Mouse (Mus musculus) c-Kit-positive CD71-negative TER-119-negative erythroid progenitor cells, embryonic 14.5 days (primary cell): ENCODE results near the gene Fmnl1.
A peak's percentile ranks its signal among the peaks of the same experiment; 100 is the strongest.

ENCODE experiments used
- DNase-seq: peaks from one replicate; pipeline ENCODE4 v3.0.0-alpha.2; 2013; ENCODE audit warnings: low read depth

Fmnl1 gene

DNA sequence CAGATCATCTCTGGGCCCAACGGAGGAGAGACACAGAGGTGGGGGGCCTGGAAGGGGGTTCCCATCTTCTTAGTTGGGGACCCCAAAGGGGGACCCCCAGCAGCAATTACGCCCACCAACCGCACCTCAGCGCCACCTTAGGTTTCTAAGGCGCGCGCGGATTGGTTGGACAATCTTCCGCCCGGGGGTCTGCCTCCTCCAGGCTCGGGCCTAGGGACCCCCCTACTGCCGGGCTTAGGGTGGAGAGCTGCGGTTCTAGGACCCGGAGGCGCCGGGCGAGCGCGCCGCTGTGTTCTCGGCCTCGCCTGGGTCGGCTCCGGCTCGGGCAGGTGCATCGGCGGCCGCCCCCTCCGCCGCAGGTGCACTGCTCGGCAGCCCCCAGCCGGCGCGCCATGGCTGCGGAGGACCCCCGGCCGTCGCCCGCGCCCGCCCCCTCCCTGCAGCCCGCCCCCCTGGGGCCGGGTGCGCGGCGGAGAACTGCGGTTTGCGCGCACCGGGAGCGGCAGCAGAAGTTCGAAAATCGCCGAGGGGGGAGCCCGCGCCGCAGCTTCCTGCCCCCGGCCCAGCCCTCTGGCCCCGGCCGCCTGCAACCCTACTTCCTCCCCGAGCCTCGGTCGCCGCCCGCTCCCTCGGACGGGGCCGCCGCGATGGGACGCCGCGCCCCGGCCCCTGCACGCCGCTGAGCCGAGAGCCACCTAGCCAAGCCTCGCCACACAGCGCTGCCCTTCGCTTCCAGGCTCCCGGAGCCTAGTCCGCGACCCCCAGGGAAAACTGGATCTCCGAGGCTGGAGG is at the start of gene Fmnl1:
Gene Fmnl1 (plus strand): TSS at position 614 of the 792 bp plus-strand sequence.
- DNase-seq, result no peak

DNA sequence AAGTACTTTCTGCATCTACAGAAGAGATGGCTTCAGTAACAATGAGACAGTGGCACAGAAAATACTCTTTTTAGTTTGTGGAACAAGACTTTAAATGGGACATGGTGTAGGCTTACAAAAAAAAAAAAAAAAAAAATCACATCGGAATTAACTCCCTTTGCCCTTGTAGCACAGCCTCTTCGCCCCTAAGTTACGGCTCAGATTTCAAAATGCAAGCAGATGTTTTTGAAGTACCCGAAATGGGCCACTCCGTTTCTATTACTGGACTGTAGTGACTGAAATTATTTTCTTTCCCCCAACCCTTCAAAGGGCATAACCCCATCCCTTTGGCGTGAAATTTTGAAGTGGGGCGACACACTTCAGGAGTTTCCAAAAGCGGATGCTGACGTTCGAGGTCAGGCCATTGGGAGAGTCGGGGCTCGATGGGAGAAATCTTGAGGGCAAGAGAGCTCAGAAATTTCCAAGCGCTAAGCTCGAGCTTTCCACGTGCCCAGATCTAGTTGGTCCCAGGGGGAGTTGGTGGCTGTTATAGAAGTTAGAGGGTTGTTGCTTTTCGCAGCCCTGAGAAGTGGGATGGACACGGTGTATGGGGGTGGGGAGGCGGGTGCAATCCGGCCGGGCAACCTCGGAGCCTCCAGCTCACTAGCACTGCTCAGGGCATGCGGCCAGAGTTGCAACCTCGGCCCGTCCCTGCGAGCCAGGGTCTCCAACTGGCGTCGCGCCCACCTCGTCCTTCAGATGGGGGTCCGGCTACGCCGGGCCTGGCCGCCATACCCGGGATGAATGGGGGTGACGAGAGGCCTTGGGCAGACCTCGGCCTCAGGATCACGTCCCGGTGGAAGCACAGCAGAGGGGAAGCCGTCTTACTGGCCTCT is 39.0 kb upstream of the Fmnl1 start, which contains the start of gene Hexim2:
Gene Hexim2 (plus strand): TSS at position 729 of the 875 bp plus-strand sequence.
- no peak for DNase-seq

DNA sequence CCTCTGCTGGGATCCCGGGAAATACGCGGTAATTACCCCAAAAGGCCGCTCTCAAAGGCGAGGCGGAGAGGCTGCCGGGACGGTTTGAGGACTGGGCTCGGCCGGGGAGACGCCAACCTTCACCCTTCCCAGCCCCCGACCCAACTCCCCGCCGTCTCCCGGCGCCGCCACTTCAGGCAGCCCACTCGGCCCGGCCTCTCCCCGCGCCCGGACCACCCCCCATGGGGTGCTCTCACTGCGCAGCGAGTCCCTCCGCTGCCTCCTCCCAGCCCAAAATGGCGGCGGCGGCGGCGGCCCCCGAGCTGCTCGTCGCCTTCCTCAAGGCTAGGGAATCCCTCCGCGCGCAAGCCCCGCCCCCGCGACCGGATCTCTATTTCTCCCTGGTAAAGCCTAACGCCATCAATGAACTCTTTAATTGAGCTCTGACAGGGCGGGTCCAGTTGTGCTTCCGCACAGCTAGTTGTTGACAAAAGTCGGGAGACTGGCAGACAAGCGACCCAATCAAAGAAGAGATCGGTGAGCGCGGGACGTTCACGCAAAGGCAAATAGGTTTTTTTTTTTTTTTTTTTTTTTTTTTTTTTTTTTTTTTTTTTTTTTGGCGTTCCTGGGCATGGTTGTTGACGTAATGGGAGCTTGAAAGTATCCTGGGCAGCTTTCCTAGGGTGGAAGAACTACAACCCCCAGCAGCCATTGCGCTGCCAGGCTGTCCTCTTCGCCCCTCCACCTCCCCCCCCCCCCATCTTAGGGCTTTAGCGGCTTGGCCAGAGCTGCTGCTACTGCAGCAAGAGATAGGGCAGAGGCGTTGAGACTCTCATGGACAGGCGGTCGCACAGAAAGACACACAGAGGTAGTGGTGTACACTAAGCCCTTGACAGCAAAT is 38.1 kb upstream of the Fmnl1 start:
- DNase-seq, result peak; percentile 99

DNA sequence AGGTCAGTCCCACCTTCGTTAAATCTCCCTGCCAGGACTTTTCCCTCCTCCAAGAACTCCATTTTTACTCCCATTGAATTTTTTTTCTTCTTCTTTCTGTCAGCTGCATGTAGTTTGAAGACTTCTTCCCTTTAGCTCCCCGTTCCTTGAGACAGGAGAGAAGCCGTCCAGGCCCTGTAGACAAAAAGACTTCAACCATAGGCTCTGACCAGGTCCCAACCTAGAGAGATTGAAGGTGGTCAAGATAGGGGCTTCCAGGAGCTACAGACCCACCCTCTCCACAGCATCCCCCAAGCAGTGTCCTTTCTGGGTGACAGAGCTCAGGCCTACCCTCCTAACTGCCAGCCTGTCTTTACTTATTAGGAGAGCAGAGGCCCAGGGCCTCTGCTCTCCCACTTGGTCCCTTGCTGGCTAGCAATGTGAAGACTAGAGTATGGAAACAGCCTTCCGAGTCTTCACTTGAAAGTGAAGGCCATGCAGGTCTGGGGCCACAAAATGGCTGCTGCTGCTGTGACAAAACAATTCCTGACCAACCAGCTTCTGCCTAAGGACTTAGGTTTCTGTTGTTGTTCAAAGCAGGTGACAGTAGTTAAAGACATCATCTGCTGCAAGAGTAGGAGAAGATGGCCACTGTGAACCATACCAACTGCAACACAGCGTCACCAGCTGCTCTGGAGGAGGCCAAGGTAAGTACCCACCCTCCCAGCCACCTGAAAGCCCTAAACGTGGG is 37.3 kb upstream of the Fmnl1 start:
- no peak for DNase-seq

DNA sequence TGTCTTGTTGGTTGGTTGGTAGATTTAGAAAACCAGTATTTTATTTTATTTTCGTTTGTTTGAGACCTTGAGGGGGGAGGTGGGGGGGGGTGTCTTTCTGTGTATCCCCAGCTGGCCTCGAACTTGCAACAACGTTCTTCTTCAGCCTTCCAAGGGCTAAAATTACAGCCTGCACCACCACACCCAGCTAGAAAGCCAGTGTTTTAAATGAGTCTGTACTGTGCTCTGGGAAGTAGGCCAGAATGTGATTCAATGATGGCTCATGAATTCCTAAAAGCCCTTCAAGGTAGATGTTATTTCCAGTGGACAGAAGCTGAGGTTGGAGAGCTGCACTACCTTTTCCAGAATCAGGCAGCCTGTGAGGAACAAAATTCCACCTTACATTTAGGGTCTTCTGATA is 36.7 kb upstream of the Fmnl1 start:
- no peak for DNase-seq

DNA sequence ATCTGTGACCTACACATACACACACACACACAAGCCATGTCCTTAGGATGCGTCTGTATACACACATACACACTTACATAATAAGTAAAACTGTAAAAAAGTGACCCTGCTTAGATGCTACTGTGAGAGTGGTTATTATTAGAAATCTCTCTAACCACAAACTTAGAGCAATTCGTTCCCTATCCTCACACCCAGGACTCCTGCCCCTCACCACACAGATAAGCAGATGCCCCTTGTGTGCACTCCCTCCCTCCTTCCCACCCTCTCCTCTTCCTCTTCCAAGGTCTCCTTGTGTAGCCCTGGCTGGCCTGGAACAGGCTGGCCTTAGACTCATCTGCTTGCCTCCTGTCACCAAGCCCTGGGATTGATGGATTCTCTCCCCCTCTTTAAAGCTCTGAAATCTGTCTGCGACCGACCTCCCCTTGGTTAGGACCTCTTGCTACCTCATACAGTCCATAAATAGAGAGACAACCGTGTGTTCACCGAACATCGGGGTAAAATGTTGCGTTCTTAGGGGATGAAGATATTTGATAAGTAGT is 34.8 kb upstream of the Fmnl1 start:
- DNase-seq, result no peak

DNA sequence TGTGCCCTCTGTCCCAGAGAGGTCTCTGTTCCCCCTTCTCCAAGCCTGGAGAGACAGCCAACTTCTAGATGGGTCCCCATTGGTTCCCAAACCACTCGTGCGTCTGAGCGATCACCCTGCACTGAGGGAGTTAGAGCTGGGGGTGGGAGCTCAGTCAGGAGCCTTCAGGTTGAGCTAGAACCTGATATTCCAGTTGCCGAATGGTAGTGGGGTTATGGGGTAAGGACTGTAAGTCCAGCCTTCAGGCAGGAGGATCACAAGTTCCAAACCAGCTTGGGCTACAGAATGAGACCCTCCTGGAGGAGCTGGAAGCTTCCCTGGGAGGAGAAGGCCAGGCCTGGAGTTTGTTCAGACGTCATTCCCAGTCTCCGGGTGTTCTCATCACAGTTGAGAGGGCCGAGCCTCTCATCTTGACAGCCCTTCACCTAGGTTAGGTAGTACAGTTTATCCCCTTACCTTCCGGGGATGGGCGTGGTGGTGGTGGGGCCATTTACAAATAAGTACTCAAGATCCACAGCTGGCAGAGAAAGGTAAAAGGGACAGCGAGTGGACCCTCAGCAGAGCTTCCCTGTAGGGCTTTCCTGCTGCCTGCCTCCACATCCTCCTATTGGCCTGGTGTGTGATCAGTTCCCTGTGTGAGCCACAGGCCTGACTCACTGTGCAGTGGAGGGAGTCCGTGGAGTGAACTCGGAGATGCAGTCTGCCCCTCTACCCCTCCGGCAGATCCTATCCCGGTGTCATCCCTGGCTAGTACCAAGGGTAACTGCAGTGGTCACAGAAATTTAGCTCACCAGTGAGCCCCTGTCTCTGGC is 30.8 kb upstream of the Fmnl1 start:
- no peak for DNase-seq

DNA sequence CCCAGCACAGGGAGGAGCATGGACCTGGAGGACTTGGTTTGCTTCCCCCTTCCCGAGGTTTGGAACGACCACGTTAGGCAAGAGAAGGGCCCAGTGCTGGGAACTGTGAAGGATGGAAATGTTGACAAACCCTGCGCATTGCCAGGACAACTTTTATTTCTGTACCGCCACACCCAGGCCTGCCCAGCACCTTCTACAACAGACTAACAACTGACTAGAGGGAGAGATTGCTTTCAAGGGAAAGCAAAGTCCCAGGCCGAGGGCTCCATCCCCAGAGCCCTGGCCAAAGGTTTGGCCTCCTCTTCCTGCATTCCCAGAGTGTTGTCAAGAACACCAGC is 30.2 kb upstream of the Fmnl1 start:
- DNase-seq, result no peak

DNA sequence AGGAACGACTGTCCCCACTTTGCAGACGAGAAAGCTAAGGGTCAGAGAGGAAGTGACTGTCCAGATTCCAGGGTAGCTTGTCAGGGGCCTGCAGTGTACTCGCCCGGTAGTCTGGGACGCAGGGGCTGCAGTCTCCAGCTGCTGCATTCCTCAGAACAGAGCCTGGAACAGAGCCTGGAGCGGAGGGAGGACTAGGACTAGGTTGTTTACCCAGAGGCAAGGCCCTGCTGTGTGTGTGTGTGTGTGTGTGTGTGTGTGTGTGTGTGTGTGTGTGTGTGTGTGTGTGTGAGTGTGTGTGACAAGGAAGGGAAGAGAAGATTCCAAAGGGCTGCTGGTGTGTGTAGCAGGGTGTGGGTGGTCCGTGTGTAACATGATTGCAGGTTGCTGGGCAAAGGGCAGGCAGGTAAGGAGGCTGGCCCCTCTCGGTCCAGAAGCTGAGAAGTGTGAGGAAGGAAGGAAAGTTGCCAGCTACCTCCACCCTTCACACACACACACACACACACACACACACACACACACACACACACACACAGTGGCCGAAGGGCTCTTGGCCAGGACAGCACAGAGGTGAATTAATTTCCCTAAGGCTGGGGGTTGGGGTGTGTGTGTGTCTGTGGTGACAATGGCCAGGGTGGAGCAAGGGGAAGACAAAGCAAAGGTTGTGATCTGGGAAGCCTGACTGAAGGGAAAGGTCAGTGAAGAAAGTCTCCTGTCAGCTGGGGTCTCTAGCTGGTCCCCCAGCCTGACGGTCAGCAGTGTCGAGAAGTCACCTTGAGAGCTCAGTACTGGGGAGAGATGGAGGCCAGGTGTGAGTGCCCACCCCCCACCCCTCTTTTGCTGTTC is 29.6 kb upstream of the Fmnl1 start:
- DNase-seq, result no peak

DNA sequence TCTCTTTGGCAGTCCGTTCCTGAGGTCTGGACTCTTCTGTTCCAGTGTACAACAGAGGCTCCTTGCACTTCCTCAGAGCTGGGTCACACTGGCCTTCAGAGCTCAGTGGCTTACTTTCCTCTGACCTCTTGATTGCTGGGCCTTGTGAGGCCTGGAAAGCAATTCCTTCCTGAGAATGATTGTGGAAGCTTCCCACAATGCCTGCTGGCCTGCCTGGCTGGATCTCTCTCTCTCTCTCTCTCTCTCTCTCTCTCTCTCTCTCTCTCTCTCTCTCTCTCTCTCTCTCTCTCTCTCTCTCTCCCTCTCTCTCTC is 29.0 kb upstream of the Fmnl1 start:
- no peak for DNase-seq

DNA sequence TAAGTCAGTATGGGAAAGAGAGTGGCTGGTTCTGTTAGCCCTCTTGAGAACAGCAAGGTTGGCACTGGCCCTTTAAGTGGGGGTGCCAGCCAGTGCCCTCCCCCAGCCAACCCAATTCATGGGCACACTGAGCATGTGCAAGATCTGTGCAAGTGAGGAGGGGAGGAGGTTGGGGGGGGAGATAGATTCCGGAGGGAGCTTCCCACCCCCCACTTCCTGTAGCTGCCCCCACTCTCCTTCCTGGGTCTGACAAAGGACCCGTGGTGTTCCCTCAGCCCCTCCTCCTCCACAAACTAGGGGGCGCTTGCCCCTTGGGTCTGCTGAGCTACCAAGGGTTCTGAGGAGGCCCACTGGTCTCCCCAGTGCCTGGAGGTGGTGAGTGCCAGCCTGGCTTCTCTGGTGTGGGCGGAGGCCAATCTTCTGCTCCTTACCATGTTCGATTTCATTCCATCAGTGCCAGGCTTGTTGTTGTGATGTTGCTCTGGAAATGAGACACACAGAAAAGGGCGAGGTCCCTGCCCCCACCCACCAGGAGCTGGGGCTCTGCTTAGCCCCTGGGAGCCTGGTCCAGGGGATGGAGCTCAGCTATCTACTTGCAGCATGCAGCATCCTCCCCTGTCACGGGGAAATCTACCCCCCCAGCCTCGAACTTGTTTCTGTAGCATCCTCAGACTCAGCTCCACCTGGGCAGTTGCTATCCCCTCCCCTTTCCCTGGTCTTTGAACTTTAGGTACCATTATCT is 28.3 kb upstream of the Fmnl1 start:
- no peak for DNase-seq

DNA sequence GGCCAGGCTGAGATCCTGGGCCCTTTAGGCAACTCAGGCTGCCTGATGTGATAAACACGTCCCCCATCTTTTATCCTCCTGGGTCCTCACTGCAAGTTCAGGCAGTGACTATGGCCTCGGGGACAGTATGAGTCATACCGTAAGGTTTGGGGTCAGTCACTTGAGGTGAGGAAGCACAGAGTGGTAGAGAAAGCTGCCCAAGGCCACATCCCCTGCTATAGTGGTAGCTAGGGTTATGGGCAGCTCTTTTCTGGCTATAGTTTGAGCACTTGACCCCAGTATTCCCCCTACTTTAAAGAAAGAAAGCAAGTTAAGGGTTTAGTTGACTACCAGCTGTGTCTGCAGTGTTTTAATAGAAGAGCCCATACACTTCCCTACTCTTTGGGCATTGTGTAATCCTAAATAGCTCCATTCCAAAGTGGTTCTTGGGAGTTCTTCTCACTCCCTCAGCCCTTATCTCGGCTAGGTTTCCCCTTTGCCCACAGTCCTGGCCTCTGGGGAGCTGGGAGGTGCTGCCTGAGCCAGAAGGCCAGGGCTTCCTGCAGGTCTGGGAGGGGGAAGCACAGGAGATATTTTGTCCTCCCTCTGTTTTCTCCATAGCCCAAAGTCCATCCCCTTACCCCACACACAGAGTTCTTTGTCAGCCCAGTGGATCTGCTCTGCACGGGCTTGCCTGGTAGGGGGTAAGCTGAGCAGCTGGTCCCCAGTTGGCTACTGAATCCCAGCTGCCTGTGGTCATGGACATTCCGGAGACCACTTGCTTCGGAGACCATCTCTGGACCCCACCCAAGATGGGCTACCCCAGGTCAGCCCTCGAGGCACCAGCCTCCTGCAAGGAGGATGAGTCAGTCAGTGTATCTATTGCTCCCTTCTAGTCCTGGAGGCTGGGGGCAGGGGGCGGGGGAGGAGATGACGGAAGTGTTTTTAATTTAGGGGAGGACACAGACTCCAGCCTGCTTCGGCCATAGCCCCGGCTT is 26.3 kb upstream of the Fmnl1 start:
- no peak for DNase-seq

DNA sequence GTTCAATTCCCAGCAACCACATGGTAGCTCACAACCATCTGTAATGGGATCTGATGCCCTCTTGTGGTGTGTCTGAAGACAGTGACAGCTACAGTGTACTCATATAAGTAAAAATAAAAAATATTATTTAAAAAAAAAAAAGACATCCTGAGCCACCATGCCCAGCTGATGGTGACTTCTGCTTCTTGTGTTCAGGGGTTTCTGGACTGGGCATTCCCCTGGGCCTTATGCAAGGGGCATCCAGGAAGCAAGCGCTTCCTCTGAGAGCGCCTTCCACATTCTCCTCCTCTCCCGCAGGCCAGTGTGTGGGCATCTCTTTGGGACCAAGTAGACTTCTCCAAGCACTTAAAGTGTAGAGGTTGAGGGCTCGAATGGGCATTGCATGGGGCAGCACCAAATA is 24.5 kb upstream of the Fmnl1 start:
- no peak for DNase-seq

DNA sequence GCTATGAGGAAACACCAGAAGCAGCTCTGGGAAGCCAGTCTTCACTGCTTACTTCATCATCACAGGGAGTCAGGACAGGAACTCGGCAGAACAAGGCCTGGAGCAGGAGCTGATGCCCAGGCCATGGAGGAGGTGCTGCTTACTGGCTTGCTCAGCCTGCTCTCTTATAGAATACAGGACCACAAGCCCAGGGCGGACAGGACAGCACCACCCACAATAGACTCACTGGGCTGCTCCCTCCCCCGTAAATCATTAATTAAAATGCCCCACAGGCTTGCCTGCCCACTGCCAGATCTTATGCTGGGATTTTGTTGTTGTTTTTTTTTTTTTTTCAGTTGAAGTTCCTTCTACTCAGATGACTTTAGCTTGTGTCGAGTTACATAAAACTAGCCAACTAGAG is 23.1 kb upstream of the Fmnl1 start:
- DNase-seq, result no peak

DNA sequence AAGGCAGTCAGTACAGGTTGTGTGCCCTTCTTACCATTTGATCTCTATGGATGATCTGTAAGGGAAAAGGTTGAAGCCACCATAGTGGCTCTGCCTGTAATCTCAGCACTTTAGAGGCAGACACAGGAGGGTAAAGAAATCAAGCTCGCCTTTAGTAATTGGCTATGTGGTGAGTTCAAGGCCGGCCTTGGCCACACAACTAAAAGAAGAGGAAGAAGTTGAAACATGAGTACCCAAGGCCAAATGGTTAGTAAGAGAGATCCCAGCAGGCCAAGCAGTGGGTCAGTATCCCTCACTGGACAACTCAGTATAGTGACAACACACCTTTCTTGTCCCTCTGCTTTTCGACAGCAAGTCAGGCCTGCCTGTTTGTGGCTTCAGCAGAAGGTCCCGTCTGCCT is 21.1 kb upstream of the Fmnl1 start:
- DNase-seq, result no peak

DNA sequence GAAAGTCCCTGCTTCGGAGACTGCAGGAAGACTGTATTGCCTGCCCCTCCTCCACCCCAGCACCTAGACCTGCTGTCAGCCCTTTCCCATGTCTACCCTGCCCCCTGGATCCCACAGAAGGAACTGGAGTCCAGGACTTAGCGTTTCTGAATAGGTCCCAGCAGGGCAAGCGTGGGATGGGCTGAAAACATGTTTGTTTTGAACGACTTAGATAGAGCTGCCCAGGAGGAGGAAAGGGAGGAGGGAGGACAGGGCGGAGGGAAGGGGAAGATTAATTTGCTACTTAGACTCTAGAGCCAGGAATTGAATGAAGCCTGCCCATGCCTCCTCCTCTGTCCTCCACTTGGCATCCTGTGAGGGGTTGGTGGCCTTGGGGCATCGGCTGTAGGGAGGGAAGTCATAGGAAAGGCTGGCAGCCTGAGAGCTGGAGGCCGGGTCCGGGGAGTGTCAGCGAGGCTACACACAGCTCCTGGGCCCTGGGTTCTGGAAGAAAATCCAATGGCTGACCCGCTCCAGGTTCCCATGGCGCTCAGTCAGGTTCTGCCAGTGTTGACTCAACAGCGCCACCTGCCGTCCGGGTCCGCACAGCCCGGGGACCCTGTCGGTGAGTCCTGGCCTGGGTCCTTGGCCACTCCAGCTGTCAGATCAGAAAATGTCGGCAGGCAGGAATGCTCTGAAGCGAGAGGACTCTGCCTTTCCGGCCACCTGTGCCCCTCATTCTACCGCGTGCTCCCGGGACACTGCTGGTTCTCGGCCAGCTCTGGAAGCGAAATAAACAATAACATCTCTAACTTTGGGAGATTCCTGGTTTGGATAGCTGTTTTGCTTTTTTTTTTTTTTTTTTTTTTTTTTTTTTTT is 12.1 kb upstream of the Fmnl1 start:
- DNase-seq, result peak; percentile 88

DNA sequence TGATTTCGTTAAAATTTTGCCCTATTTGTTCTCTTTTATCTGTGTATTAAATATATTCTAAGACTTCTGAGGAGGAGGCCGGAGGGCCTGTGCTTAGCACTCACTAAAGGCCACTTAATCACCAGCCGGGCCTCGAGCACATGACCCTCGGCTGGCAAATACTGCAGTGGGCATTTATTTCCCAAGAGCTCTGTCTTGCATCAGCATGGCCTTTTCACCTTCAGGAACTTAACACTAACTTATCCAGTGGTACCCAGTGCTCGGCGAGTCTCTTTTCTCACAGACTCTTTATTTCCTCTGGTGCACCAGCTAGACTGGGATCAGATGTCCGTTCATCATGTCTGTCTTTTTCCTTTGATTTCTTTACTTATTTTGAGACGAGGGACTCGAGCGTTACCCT is 10.2 kb upstream of the Fmnl1 start:
- no peak for DNase-seq
